Mouse (Mus musculus): Measurements from ENCODE around the gene Akr1c14. TPM values are rescaled to one million over a fixed set of nuclear protein-coding genes. Genes with fewer than 3 reads are reported as not detected.

Akr1c14 gene
- polyA plus RNA-seq, 1 experiment from 2014 or later: 0.19 TPM

- H3K4me1 ChIP-seq: no peaks in the 10 kb centered on the region
- H3K9me3 ChIP-seq: peaks cover 3% of the 10 kb centered on the region; the same call in 1 of the 2 replicates
- no peaks in the 10 kb centered on the region for H3K27me3 ChIP-seq (ENCODE audit: poor library complexity, severe bottlenecking)
- H3K4me3 ChIP-seq: no peak overlapping the region
- H3K27ac ChIP-seq: no peak overlapping the region
- H3K36me3 ChIP-seq (replicated peaks): no peaks in the 10 kb centered on the region
- no peak for DNase-seq (ENCODE audit: extremely low spot score, low spot score)
- 76% methylated on average over 1 of the region's 1 CpGs for WGBS
Measured at GRCm38 (mm10) chr13:4131317-4131716, 82.5 kb downstream of the Akr1c14 start.

GRCm38 (mm10) chr13:4131721-4132120 lies 82.9 kb downstream of the Akr1c14 start:
- 71% methylated on average over 3 of the region's 3 CpGs for WGBS

DNA sequence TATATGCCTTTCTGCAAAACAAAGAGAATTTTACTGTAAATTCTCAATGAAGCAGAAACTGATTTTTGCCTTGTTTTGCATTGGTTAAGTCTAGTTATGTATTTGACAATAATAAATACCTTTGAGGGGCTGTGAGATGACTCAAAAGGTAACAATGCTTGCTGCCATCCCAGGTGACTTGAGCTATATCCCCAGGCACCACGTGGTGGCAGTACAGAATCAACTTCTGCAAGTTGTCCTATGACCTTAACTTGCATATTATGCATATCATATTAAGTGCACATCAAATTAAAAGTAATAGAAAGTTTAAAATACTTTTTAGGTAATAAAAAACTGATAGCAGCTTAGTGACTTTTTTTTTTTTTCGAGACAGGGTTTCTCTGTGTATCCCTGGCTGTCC lies 84.3 kb downstream of the Akr1c14 start:
- no peak for DNase-seq (ENCODE audit: extremely low spot score, low spot score)
- 37% methylated on average over 2 of the region's 2 CpGs for WGBS
- Histone ChIP-seq H3K4me3 (no peak overlapping the region), H3K9me3 (no peaks in the 10 kb centered on the region), H3K36me3 (replicated peaks) (no peaks in the 10 kb centered on the region), H3K27ac (no peak overlapping the region), H3K27me3 (ENCODE audit: poor library complexity, severe bottlenecking) (no peaks in the 10 kb centered on the region), H3K4me1 (no peaks in the 10 kb centered on the region)

More at GRCm38 (mm10) chr13:4131721-4132120, 82.9 kb downstream of the Akr1c14 start:
- no peaks in the 10 kb centered on the region for H3K36me3 ChIP-seq (replicated peaks)
- no peak for DNase-seq (ENCODE audit: extremely low spot score, low spot score)
- H3K27me3 ChIP-seq (ENCODE audit: poor library complexity, severe bottlenecking): no peaks in the 10 kb centered on the region
- peaks cover 3% of the 10 kb centered on the region; the same call in 1 of the 2 replicates for H3K9me3 ChIP-seq
- H3K27ac ChIP-seq: no peak overlapping the region
- H3K4me3 ChIP-seq: no peak overlapping the region
- no peaks in the 10 kb centered on the region for H3K4me1 ChIP-seq

Other genes with a start within 250 kb of the Akr1c14 start
- gene Calml3, start 244.7 kb upstream of the Akr1c14 start, polyA plus RNA-seq (2016; fragmentation: Nextera tagmentation; extraction: Ambion mirVana): not detected in 2 replicates
- not detected in 2 replicates for gene Calm4, start 211.3 kb upstream of the Akr1c14 start, polyA plus RNA-seq (2016; fragmentation: Nextera tagmentation; extraction: Ambion mirVana)
- gene Calm5, start 194.8 kb upstream of the Akr1c14 start, polyA plus RNA-seq (2016; fragmentation: Nextera tagmentation; extraction: Ambion mirVana): not detected in 2 replicates
- 64.7 and 75.3 TPM in 2 replicates for gene Net1, start 130.8 kb upstream of the Akr1c14 start, polyA plus RNA-seq (2016; fragmentation: Nextera tagmentation; extraction: Ambion mirVana)
- gene Tubal3, start 130.7 kb upstream of the Akr1c14 start, polyA plus RNA-seq (2016; fragmentation: Nextera tagmentation; extraction: Ambion mirVana): not detected in 2 replicates
- not detected in 2 replicates for gene Ucn3, start 103.7 kb upstream of the Akr1c14 start, polyA plus RNA-seq (2016; fragmentation: Nextera tagmentation; extraction: Ambion mirVana)
- gene Akr1c18, start 101.6 kb downstream of the Akr1c14 start, polyA plus RNA-seq (2016; fragmentation: Nextera tagmentation; extraction: Ambion mirVana): not detected in 2 replicates
- gene Akr1c13, start 142.1 kb downstream of the Akr1c14 start, polyA plus RNA-seq (2016; fragmentation: Nextera tagmentation; extraction: Ambion mirVana): 0.21 and 0.52 TPM in 2 replicates
- 0.15 and 0.26 TPM in 2 replicates for gene Akr1c19, start 179.7 kb downstream of the Akr1c14 start, polyA plus RNA-seq (2016; fragmentation: Nextera tagmentation; extraction: Ambion mirVana)
- gene Akr1c12, start 230.4 kb downstream of the Akr1c14 start, polyA plus RNA-seq (2016; fragmentation: Nextera tagmentation; extraction: Ambion mirVana): 0.15 TPM in 1 of 2 replicates, not detected in the other